Mouse (Mus musculus) midbrain, embryonic 16.5 days (tissue): ENCODE data around the gene Gm49337. TPM values are rescaled to one million over a fixed set of nuclear protein-coding genes. Genes with fewer than 3 reads are reported as not detected.

ENCODE experiments used
- ATAC-seq: fragments of 200-750 bp; cut with Nextera tagmentation; 2 replicates; pipeline ENCODE4 v1.8.0; 2017; ENCODE audit warnings: moderate TSS enrichment
- H3K27ac ChIP-seq: fragments of 300-500 bp; sonication (generic); 2 replicates; pipeline ENCODE4 v1.5.1; 2014; ENCODE audit warnings: mild to moderate bottlenecking, low read length, mixed read lengths
- H3K27me3 ChIP-seq: fragments of 300-500 bp; sonication (generic); 2 replicates; pipeline ENCODE4 v1.6.1; 2014; ENCODE audit warnings: low read depth, low read length, mixed read lengths; ENCODE audit not compliant: control insufficient read depth, insufficient read depth
- H3K36me3 ChIP-seq: fragments of 300-500 bp; sonication (generic); 2 replicates; pipeline ENCODE4 v1.6.1; 2014; ENCODE audit warnings: mild to moderate bottlenecking, low read length, moderate library complexity, mixed read lengths; ENCODE audit not compliant: control insufficient read depth, insufficient read depth
- H3K4me1 ChIP-seq: fragments of 300-500 bp; sonication (generic); 2 replicates; pipeline ENCODE4 v1.6.1; 2014; ENCODE audit warnings: mild to moderate bottlenecking, low read length, mixed read lengths; ENCODE audit not compliant: control insufficient read depth, insufficient read depth
- H3K4me2 ChIP-seq: fragments of 300-500 bp; sonication (generic); 2 replicates; pipeline ENCODE4 v1.6.1; 2014; ENCODE audit warnings: mild to moderate bottlenecking, low read length, mixed read lengths
- H3K4me3 ChIP-seq: fragments of 300-500 bp; sonication (generic); 2 replicates; pipeline ENCODE4 v1.5.1; 2014; ENCODE audit warnings: low read depth, mild to moderate bottlenecking, low read length, moderate library complexity, mixed read lengths
- H3K9ac ChIP-seq: fragments of 300-500 bp; sonication (generic); 2 replicates; pipeline ENCODE4 v1.6.1; 2014; ENCODE audit warnings: low read depth, low read length, mixed read lengths
- H3K9me3 ChIP-seq: fragments of 300-500 bp; sonication (generic); replicated peaks from 2 replicates; pipeline ENCODE4 v1.6.1; 2014; ENCODE audit warnings: mild to moderate bottlenecking, low read length, mixed read lengths; ENCODE audit not compliant: control insufficient read depth, poor library complexity, severe bottlenecking
- WGBS: fragments of 180-500 bp; shearing (Covaris S2); extraction: QIAGEN DNeasy Blood & Tissue Kit; methylation state at CpG from one replicate; pipeline ENCODE4 v1.1.7; 2014; 5-methylcytosine and 5-hydroxymethylcytosine counted together
- polyA plus RNA-seq: library from polyadenylated mRNA; unstranded; fragments of >200 nt; fragmentation: Nextera tagmentation; extraction: Ambion mirVana; gene quantifications from 2 replicates; pipeline ENCODE4 v1.2.1, GENCODE M21; 2015

The Gm49337 gene
- polyA plus RNA-seq, 1 experiment from 2014 or later, result not detected

- Histone ChIP-seq H3K9ac (no peak overlapping the region), H3K27ac (no peak overlapping the region), H3K4me1 (peaks cover 6% of the 10 kb centered on the region), H3K27me3 (no peaks in the 10 kb centered on the region), H3K9me3 (no peaks in the 10 kb centered on the region), H3K4me2 (no peak overlapping the region), H3K4me3 (no peak overlapping the region), H3K36me3 (no peaks in the 10 kb centered on the region)
- WGBS, result 25% methylated on average over 3 of the region's 3 CpGs
- ATAC-seq, result no peak
Observed at GRCm38 (mm10) chr4:116182079-116182478, 8.9 kb downstream of the Gm49337 start.

GRCm38 (mm10) chr4:116182745-116183144 is 9.6 kb downstream of the Gm49337 start:
- H3K36me3 ChIP-seq, result no peaks in the 10 kb centered on the region
- H3K4me1 ChIP-seq, result peaks cover 4% of the 10 kb centered on the region; the same call in 1 of the 2 replicates
- no peaks in the 10 kb centered on the region for H3K9me3 ChIP-seq
- H3K27me3 ChIP-seq, result no peaks in the 10 kb centered on the region
- H3K9ac ChIP-seq, result peak overlapping the region; percentile 61
- ATAC-seq, result no peak
- 2% methylated on average over 12 of the region's 12 CpGs for WGBS
- peak overlapping the region; percentile 49 for H3K4me2 ChIP-seq
- H3K4me3 ChIP-seq, result peak overlapping the region; percentile 18
- peak overlapping the region; percentile 50; the same call in 1 of the 2 replicates for H3K27ac ChIP-seq

- Histone ChIP-seq H3K9ac (no peak overlapping the region), H3K9me3 (no peaks in the 10 kb centered on the region), H3K36me3 (no peaks in the 10 kb centered on the region), H3K4me1 (peaks cover 4% of the 10 kb centered on the region; the same call in 1 of the 2 replicates), H3K4me2 (no peak overlapping the region), H3K4me3 (no peak overlapping the region), H3K27me3 (no peaks in the 10 kb centered on the region), H3K27ac (no peak overlapping the region)
- no peak for ATAC-seq
- WGBS, result 93% methylated on average over 4 of the region's 4 CpGs
Observed at GRCm38 (mm10) chr4:116185083-116185482, 11.9 kb downstream of the Gm49337 start.

GRCm38 (mm10) chr4:116192286-116192835 is 19.2 kb downstream of the Gm49337 start:
- 67% methylated on average over 4 of the region's 4 CpGs for WGBS
- Histone ChIP-seq H3K4me1 (no peaks in the 10 kb centered on the region), H3K9me3 (no peaks in the 10 kb centered on the region), H3K9ac (no peak overlapping the region), H3K4me3 (no peak overlapping the region), H3K4me2 (no peak overlapping the region), H3K36me3 (no peaks in the 10 kb centered on the region), H3K27ac (no peak overlapping the region), H3K27me3 (no peaks in the 10 kb centered on the region)
- no peak for ATAC-seq

- WGBS, result 79% methylated on average over 9 of the region's 9 CpGs
- H3K27me3 ChIP-seq, result no peaks in the 10 kb centered on the region
- no peak for ATAC-seq
Observed at GRCm38 (mm10) chr4:116193583-116194383, 20.6 kb downstream of the Gm49337 start.

GRCm38 (mm10) chr4:116198422-116198821 is 25.2 kb downstream of the Gm49337 start:
- H3K9ac ChIP-seq, result no peak overlapping the region
- 91% methylated on average over 2 of the region's 2 CpGs for WGBS
- H3K9me3 ChIP-seq, result no peaks in the 10 kb centered on the region
- no peak overlapping the region for H3K4me2 ChIP-seq
- no peak overlapping the region for H3K4me3 ChIP-seq
- H3K27ac ChIP-seq, result no peak overlapping the region
- ATAC-seq, result no peak
- no peaks in the 10 kb centered on the region for H3K4me1 ChIP-seq
- no peaks in the 10 kb centered on the region for H3K27me3 ChIP-seq
- no peaks in the 10 kb centered on the region for H3K36me3 ChIP-seq

More at GRCm38 (mm10) chr4:116193583-116194383, 20.6 kb downstream of the Gm49337 start:
- H3K4me1 ChIP-seq, result no peaks in the 10 kb centered on the region
- no peaks in the 10 kb centered on the region for H3K36me3 ChIP-seq
- H3K4me2 ChIP-seq, result no peak overlapping the region
- no peak overlapping the region for H3K9ac ChIP-seq
- no peak overlapping the region for H3K27ac ChIP-seq
- H3K4me3 ChIP-seq, result no peak overlapping the region
- H3K9me3 ChIP-seq, result no peaks in the 10 kb centered on the region

- WGBS, result 75% methylated on average over 3 of the region's 3 CpGs
- no peak overlapping the region for H3K9ac ChIP-seq
- no peak overlapping the region for H3K4me3 ChIP-seq
- ATAC-seq, result no peak
- no peaks in the 10 kb centered on the region for H3K9me3 ChIP-seq
- H3K4me1 ChIP-seq, result no peaks in the 10 kb centered on the region
- no peaks in the 10 kb centered on the region for H3K36me3 ChIP-seq
- no peaks in the 10 kb centered on the region for H3K27me3 ChIP-seq
- no peak overlapping the region for H3K27ac ChIP-seq
- H3K4me2 ChIP-seq, result no peak overlapping the region
Observed at GRCm38 (mm10) chr4:116204422-116204821, 31.2 kb downstream of the Gm49337 start.

GRCm38 (mm10) chr4:116206531-116206930 is 33.3 kb downstream of the Gm49337 start:
- no peak overlapping the region for H3K4me3 ChIP-seq
- no peak overlapping the region for H3K27ac ChIP-seq
- no peaks in the 10 kb centered on the region for H3K36me3 ChIP-seq
- H3K4me2 ChIP-seq, result no peak overlapping the region
- no peak for ATAC-seq
- no peaks in the 10 kb centered on the region for H3K9me3 ChIP-seq
- H3K27me3 ChIP-seq, result no peaks in the 10 kb centered on the region
- no peak overlapping the region for H3K9ac ChIP-seq
- 87% methylated on average over 4 of the region's 4 CpGs for WGBS
- no peaks in the 10 kb centered on the region for H3K4me1 ChIP-seq

- H3K27ac ChIP-seq, result no peak overlapping the region
- no peak overlapping the region for H3K9ac ChIP-seq
- no peak overlapping the region for H3K4me3 ChIP-seq
- no peaks in the 10 kb centered on the region for H3K27me3 ChIP-seq
- 97% methylated on average over 1 of the region's 1 CpGs for WGBS
- H3K4me1 ChIP-seq, result no peaks in the 10 kb centered on the region
- no peak for ATAC-seq
- H3K4me2 ChIP-seq, result no peak overlapping the region
- no peaks in the 10 kb centered on the region for H3K9me3 ChIP-seq
- no peaks in the 10 kb centered on the region for H3K36me3 ChIP-seq
Observed at GRCm38 (mm10) chr4:116208891-116209290, 35.7 kb downstream of the Gm49337 start.
